Mouse (Mus musculus) layer of hippocampus, postnatal 36 days (tissue): Measurements from ENCODE around the gene Otud7b. TPM values are rescaled to one million over a fixed set of nuclear protein-coding genes. Genes with fewer than 3 reads are reported as not detected.

Experiments used
- DNase-seq, 2 experiments: peaks; one replicate each; pipeline ENCODE4 v3.0.0; 2022
- total RNA-seq, 2 experiments: library from RNA; stranded (reverse); gene quantifications; 2 replicates each; pipeline ENCODE4 v1.2.3; 2021

Gene Otud7b
- total RNA-seq, 2 experiments from 2014 or later, result 31.0 to 32.6 TPM

GRCm38 (mm10) chr3:96087219-96087618, 17.1 kb upstream of the Otud7b start:
- no peak for DNase-seq

- no peak for DNase-seq
These were observed 16.5 kb upstream of the Otud7b start for GRCm38 (mm10) chr3:96087801-96088200.

DNA sequence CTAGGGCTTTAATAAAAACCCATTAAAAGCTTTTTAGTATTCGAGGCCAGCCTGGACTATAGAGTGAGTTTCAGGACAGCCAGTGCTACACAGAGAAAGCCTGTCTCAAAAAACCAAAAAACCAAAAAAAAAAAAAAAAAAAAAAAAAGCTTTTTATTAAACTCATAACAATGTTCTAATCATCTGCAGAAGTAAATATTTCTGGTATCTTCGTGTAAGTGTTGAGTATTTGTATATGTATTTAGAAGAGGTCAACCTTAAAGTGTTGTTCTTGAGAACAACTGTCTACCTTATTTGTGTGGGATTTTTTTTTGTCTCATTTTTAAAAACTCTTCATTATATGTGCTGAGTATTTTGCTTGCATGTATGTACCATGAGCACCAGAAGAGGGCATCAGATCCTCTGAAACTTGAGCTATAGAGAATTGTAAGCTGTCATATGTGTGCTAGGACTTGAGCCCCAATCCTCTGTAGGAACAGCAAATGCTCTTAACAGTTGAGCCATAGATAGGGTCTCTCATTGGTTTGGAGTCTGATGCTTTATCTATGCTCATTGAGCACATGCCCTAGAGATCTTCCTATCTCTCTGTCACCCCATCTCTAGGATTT, 14.3 kb upstream of the Otud7b start:
- no peak for DNase-seq

DNA sequence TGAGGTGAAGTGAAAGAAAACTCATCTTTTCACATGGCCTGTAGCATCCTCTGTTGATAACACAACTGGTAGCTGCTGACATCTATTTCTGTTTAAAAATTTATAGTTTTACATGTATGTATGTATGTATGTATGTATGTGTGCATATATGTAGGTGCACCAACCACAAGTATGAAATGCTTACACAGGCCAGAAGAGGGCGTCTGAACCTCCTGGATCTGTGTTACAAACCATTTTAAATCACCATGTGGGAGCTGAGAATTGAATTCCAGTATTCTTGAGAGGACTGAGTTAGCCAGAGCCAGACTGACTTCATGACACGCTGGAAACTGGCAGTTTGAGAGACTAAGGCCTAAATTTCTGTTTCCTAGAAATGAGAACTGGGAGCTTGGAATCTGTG, 13.2 kb upstream of the Otud7b start:
- no peak for DNase-seq

DNA sequence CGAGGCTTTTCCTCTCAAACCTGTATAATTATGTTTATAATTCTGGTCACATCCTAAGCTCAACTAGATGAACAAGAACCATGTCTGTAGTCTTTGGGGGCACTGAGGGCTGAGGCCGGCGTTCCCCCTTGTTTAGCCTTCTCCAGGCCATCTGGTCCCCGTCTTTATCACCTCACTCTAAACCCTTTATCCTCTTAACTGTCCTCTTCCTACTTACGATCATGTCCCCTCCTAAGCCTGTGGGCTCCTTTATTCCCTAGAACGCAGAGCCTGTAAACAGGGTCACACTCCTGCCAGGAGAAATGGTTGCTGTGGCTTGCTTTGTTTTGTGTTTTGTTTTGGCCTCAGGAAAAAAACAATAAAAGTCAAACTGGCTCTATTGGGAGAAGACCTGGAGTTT, 12.4 kb upstream of the Otud7b start:
- DNase-seq, result no peak

DNA sequence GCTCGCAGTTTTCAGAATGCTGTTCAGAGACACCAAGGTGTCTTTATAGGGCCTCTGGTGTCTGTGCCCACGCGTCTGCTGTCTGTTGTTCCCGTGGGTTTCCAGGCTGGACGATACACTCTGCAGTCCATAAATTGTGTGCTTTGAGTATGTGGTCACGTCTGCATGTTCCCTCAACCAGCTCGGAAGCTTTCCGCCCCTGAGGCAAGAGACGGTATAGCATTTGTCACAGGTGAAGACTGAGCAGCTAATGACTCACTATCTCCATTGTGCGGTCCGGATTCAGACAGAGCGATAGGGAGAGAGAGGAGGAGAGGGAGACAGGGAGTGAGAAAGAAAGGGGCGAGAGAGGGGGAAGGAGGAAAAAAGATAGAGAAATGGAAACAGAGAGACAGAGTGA, 10.8 kb upstream of the Otud7b start:
- no peak for DNase-seq

GRCm38 (mm10) chr3:96094203-96094602, 10.1 kb upstream of the Otud7b start:
- no peak for DNase-seq

- no peak for DNase-seq
These were observed 6.2 kb upstream of the Otud7b start for GRCm38 (mm10) chr3:96098168-96098567.

GRCm38 (mm10) chr3:96098616-96099267, 5.6 kb upstream of the Otud7b start:
- no peak for DNase-seq

DNA sequence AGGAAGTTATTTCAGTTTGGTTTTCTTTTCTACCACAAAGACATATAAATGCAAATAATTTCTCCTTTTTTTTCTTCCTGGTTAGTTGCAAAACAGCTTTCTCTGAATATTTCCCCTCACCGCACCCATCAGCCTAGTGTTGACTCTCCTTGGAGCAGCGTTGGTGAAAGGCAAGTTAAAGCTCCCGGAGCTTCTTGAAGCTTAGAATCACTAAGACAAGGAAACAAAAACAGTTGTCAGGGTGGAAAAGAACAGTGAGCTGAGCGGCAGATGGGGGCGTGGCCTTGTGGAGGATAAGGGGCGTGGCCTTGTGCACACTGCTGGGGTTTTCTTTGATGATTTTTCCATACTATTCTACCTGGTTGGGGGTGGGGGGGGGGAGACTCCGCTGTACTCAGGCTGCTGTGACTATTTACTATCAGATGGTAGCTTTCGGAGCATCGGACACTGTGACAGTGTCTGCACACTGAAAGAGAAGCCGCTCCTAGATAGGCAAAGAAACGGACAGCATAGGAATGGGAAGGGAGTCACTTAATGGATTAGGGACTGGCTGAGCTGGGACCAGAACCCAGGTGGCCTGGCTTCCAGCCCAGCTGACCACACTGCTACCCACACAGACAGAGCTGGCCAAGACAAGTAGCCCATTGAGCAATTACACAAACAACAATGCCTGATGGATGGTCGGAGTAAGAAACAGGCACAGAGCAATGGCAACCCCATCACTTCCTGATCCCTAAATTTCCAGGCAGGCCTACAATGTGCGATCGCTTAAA, 2.0 kb upstream of the Otud7b start:
- peak; percentile 29 to 59 for DNase-seq

GRCm38 (mm10) chr3:96103901-96104260, 446 bp upstream of the Otud7b start:
- DNase-seq, result no peak

DNA sequence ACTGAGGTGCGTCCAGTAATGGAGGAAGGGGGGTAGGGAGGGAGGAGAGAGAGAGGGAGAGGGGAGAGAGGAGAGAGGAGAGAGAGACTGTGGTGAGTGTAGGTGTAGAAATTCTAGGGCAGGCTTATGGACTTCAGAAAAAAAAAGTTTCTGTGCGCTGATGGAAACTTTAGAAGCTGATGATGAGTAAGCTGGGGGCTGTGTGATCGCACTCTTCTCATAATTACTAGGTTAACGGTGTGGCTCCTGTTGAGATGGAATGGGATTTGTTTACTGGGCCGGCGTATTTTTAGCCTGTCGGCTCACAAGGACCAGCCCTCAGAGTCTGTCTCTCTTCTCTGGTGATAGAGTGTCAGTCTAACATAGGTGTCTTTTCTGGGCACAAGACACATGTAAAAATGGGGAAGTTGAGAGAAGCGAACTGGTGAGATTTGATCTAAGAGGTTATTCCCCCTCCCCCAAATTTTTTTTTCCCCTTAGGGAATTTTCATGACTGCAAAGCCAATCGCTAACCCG, 963 bp downstream of the Otud7b start:
- DNase-seq, result no peak

DNA sequence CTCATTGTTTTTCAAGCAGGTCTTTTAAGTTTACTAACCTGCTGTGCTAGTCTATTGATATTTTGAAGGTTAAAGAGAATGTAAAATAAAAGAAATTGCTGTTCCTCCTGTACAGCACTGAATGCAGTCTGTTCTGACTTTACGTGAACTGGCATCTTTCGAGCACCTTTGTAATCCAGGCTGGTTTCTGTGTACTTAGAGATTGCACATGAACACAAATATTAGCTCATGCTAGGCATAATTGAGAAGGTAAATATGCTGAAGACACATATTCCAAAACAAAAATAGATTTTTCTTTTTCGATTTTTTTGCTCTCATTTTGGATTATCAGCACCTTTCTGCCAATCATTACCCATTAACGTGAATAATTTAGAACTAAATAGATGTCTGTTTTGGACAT, 1.8 kb downstream of the Otud7b start:
- no peak for DNase-seq

DNA sequence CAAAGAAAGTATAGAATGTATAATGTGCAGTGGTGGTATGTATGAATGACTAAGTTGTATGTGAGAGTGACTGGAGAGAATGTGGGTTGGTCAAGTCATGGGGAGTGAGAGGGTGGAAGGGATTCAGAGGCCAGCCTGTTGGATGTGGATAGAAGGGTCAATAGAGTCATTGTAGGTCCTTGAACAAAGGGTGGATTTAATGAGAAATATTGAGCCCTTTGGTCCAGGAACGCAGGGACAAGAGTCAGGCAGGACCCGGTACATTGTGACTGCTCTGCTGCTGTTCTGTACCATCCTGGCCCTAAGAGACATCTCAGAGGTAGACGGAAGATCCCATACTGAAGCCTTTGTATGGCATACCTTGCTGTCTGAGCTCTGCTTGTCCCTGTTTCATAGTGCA, 4.0 kb downstream of the Otud7b start:
- DNase-seq, result no peak

- no peak for DNase-seq
These were observed 8.9 kb downstream of the Otud7b start for GRCm38 (mm10) chr3:96113251-96113650.

GRCm38 (mm10) chr3:96118142-96118541, 13.8 kb downstream of the Otud7b start:
- DNase-seq, result no peak

- DNase-seq, result no peak
These were observed 14.4 kb downstream of the Otud7b start for GRCm38 (mm10) chr3:96118702-96119101.

GRCm38 (mm10) chr3:96124235-96124634, 19.9 kb downstream of the Otud7b start:
- DNase-seq, result no peak

- DNase-seq, result no peak
These were observed 23.8 kb downstream of the Otud7b start for GRCm38 (mm10) chr3:96128128-96128527.

GRCm38 (mm10) chr3:96132478-96132877, 28.2 kb downstream of the Otud7b start:
- DNase-seq, result no peak

DNA sequence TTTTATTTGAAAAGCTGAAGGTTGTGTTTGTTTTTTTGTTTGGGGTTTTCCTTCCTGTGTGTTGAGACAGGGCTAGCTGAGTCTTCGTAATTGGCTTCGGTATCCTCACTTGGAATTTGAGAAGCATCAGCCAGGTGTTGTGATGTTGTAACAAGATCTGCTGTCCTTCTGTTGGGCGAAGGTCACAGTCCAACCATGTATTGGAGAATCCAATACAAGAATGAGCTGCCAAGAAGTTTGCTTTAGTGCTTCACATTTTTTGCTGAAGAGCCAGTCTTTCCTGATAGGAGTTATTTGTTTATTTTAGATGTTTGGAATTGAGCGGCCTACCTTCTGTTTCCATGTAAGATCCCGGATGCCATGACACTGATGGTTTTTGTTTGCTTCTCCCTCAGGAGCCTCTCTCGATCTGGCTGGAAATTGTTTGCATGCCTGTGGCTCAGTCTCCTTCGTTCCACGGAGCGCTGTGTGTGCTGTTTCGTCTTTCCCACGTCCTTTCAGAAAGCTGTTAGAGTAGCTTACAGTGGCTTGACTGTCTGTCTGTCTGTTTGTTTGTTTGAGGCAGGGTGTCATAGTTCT, 29.1 kb downstream of the Otud7b start:
- DNase-seq, result no peak

DNA sequence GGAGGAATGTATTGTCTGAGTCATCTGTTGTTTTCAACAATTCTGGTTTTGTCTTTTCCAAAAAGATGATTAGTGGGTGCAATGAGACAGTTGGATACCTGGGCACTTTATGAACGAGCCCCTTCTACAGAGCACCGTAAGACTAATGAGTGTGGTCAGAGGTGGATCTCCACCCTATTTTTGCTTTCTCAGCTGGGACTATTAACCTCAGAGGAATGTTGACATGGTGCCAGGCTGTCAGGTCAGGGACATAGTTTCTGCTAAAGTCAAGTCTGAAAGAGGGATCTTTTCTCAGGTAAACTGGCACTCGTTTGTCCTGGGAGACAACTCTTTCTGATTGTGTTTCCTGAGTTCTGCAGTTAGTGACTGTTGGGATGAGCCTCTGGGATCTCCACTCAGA, 30.7 kb downstream of the Otud7b start:
- no peak for DNase-seq

DNA sequence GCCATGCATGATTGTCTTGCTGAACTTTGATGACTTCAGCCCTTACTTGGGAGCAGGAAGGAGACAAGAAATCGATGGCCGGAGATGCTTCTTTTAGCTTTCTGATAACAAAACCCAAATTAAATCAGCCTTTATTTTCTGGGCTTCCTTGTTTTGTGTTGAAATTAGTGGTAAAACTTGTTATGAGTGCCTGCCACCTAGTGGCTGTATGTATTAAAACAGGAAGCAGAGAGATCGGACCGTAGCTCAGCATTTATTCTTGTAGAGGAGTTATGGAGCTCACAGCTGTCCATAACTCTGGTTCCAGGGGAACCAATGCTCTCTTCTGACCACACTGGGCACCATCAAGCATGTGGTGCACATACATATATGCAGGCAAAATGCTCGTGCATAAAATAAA, 43.6 kb downstream of the Otud7b start:
- peak in 1 of 2 experiments; percentile 48 for DNase-seq
